Mouse (Mus musculus) layer of hippocampus, adult 11-12 months (tissue): Measurements from ENCODE around the gene Pnpla2.

Source experiments
- DNase-seq: peaks from one replicate; pipeline ENCODE4 v3.0.0; 2022; ENCODE audit warnings: low spot score

Gene Pnpla2

GRCm38 (mm10) chr7:141483114-141483653 is 28.2 kb downstream of the Pnpla2 start:
- DNase-seq = no peak

DNA sequence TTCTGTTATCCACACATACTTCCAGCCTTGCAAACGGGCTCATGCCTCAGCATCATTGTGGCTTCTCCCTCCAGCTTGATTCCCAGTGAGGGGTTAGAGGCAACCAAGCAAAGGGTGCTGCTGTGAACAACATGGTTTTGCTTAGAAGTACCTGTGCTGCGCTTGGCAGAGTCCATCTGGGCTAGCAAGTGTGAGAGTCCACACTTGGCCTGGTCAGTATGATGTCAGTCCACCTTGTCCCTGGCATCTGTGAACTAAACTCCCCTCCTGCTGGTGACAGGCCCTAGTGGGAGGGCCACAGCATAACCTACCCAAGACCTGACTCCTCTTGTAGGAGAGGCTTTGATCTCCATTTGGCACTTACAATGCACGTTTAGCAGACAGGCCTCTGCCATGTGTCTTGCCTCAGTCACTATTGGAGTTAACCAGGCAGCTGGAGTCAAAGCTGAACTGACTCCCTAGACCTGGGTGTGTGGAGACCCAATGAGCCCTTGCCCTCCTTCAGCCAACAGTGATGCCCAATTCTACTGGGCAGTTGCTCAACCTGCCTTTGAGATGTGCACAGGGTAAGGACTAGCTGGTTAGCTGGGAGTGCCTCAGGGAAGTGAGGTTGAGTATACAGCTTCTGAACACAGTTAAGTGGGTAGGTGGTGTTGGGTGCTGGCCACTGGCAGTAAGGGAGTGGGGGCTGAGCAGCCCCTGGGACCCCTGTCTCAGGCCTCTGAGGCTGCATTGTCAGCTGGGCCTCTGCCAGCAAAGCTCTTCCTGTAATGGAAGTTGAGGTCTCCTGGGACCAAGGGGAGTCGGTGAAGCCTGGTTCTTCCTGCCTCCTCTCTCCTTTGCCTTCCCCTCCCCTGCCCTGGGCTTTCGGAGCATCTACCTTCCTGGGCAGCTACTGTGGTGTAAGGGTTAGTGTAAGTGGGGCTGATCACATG is 29.5 kb downstream of the Pnpla2 start:
- no peak for DNase-seq

DNA sequence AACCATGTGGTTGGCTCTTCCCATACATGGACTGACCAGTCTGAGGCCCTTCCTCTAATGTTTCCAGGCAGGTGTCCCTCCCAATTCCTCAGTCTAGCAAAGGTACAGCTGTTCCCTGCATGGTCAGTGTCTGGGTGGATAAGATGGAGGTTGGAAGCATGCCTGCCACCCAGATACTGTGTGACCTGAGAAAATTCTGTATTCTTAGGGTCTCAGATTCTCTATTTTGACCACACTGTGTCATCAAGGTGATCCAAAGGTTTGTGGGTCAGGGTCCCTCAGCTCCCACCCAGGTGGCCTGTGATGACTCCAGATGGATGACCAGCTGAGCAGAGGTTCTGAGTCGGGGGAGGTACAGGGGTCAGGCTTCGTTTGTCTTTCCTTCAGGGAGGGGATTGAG is 30.2 kb downstream of the Pnpla2 start:
- DNase-seq = no peak

GRCm38 (mm10) chr7:141485606-141486005 is 30.6 kb downstream of the Pnpla2 start:
- no peak for DNase-seq

DNA sequence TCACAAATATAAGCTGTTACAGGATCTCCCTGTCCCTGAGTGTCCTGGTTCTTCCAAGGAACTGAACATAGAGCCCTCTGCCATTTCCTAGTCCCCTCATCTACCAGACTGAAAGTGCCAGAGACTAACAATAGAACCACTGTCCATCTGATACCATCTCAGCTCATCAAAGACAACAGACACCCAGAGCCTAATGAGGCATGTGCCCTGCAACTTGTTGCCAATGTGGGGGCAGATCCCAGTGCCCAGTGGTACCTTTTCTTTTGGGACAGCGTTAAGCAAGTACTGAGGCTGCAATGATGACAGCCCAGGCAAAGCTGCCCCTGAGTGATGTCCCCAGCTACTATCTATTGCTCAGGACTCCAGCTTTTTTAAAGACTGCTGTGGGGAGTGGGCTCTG is 31.2 kb downstream of the Pnpla2 start:
- DNase-seq = no peak

DNA sequence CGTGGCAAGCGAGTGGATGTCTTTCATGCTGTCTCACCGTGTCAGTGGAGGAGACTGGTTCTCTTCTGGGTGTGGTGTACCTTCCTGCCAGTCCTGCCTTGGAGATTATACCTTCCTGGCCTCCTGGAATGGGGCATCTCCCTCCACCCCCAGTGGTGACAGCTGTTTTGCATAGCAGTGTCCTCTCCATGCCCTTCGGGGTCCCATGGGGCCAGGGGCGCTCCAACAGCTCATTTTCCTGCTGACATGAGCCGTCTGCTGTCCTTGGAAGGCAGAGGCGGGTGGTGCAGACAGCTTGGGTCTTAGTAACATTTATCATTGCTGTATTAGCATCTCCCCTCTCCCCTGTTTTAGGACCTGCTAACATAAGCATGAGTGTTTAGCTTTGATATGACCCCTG is 32.1 kb downstream of the Pnpla2 start:
- DNase-seq = no peak

DNA sequence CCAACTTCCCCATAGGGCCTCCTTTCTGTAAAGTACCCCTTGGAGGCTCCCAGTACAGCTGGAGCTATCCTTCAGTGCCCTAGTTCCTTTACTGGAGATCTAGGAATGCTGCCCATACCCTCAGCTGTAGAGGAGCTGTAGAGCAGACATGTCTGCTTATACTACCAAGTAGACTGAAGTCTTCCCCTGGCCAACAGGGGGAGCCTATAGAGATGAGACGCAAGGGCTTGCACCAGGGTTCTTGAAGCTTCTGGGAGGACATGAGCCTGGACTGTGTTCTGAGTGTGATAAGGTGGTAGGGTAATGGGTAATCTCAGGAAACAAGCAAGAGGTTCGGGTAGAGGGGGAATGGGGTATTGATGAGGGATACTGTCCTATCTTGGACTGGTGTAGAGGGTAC is 36.2 kb downstream of the Pnpla2 start:
- DNase-seq = no peak

GRCm38 (mm10) chr7:141492738-141493137 is 37.7 kb downstream of the Pnpla2 start:
- no peak for DNase-seq

GRCm38 (mm10) chr7:141493729-141494128 is 38.7 kb downstream of the Pnpla2 start:
- no peak for DNase-seq

DNA sequence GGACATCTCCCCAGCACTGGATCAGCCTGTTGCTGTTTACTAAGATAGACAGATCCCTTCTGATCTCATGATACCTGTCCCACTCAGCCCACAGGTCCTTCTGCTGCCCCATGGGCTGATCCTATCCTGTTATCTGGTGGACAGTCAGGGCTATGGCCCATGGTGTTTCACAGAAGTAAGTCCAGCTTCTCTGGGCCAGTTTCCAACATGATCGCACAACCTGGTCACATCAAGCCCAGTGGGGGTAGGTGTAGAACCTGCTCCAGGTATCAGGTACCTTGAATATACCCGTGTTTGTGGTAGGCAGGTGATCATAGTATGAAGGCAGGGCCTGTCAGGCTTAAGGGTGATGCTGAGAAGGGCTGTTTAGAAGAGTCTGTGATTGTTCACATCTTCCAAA is 40.4 kb downstream of the Pnpla2 start:
- DNase-seq = no peak

DNA sequence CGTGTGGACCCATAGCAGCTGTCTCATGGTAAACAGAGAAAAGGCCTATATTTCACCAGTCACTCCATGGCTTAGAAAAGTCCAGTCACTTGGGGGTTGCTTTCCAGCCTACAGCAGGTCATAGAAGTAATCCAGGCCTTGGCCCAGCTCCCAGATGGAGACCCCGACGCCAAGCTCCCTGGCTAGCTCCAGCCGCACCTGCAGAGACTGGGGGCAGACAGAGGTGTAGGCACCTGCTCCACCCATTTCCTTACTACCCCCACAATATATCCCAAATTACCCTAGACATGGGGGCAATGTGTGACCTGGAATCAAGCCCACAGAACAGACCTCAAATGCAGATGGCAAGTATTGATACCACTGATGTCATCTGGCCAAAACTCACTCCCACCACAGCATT is 40.9 kb downstream of the Pnpla2 start:
- no peak for DNase-seq

DNA sequence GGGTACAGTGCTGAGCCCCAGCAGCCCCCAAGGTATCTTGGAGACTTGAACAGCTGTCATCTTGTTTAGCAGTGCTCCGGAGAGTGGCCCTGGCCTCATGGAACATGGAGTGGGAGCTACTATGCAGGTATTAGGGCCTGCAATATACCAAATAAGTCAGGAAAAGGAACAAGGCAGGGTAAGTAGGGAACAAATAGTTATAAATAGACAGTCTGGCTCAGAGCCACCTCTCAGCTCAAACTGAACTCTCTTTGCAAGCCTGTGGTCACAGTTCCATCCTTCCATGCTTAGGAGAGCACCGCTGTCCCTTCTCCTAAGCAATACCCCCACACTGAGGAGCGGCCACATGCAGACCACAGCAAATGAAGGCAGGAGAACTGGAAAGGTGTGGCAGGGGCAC is 42.6 kb downstream of the Pnpla2 start:
- DNase-seq = no peak

DNA sequence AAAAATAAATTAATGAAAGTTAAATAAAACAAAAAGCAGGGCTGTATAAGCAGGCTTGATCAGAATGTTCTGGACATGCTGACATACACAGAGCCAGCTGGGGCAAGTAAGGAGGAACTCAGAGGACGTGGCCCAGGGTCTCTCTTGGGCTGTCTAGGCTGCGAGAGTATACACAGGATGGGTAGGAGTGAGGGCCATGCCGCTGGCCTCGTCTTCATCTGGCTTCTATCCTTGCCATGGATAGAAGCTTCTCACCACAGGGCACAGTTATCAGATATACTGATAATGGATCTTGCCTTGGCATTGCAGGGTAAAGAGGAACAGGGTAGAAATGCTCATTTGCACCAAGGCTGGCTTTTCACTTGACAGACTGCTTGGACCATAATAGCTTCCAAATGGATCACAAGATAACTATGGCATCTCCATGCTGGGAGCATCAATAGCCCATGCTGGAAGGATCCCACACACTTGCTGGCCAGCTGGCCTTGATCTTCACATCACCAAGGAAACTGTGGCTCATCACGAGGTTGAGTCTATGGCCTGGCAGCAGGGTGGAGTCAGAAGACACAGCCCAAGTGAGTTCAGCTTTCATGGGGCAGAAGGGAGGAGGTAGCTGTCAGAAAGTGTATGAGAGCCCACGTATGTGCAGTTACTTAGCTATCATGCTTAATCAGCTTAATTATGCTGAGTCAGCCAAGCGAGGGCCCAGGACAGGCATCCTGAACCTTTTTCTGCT is 47.0 kb downstream of the Pnpla2 start:
- no peak for DNase-seq

GRCm38 (mm10) chr7:141502556-141502905 is 47.5 kb downstream of the Pnpla2 start:
- no peak for DNase-seq

- DNase-seq = no peak
Measured at GRCm38 (mm10) chr7:141506278-141506677, 51.3 kb downstream of the Pnpla2 start.

- no peak for DNase-seq
Measured at GRCm38 (mm10) chr7:141508160-141508559, 53.2 kb downstream of the Pnpla2 start.

DNA sequence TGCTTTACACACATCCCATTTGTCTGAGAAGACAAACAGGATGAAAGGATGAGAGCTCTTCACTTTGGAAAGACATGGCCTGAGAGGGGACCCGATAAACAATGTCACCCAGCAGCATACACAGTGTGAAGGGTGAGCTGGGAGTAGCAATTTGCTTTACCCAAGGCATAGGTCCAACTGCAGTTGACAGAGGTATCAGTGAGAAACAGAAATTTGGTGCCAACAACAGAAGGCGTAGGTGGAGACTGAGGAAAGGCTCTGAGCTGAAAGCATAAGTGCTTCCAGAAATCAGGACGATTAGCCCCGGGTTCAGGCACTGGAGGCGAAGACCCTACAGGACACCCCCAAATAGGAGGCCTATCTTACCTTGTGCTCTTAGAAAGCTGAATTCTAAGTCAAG is 55.2 kb downstream of the Pnpla2 start:
- no peak for DNase-seq
